Mouse (Mus musculus) stomach, postnatal 0 days (tissue): ENCODE results near the gene Kctd6.

Experiments used
- CTCF ChIP-seq: IDR thresholded peaks from 2 replicates; pipeline ENCODE4 v1.5.1; 2016; ENCODE audit warnings: antibody characterized with exemption, low read depth, mild to moderate bottlenecking, moderate library complexity
- EP300 ChIP-seq: optimal IDR thresholded peaks from 2 replicates; pipeline ENCODE3; 2016; ENCODE audit warnings: antibody characterized with exemption

GRCm38 (mm10) chr14:8186278-8187045 is 27.5 kb upstream of the Kctd6 start:
- TF ChIP-seq CTCF, result no peak
- TF ChIP-seq EP300, result no peak
